Mouse (Mus musculus) heart, embryonic 12.5 days (tissue): ENCODE data around the gene Kctd3. TPM values are rescaled to one million over a fixed set of nuclear protein-coding genes. Genes with fewer than 3 reads are reported as not detected.

Source experiments
- ATAC-seq: fragments of 200-750 bp; cut with Nextera tagmentation; 2 replicates; pipeline ENCODE4 v1.8.0; 2017; ENCODE audit warnings: moderate TSS enrichment, moderate library complexity; ENCODE audit not compliant: insufficient number of reproducible peaks, low FRiP score
- H3K27ac ChIP-seq: fragments of 300-500 bp; sonication (generic); 2 replicates; pipeline ENCODE4 v1.5.1; 2016; ENCODE audit warnings: mild to moderate bottlenecking, moderate library complexity; ENCODE audit not compliant: poor library complexity, severe bottlenecking
- H3K27me3 ChIP-seq: fragments of 300-500 bp; sonication (generic); replicated peaks from 2 replicates; pipeline ENCODE4 v1.6.1; 2016; ENCODE audit warnings: mild to moderate bottlenecking, moderate library complexity
- H3K36me3 ChIP-seq: fragments of 300-500 bp; sonication (generic); 2 replicates; pipeline ENCODE4 v1.6.1; 2016; ENCODE audit warnings: mild to moderate bottlenecking, moderate library complexity
- H3K4me1 ChIP-seq: fragments of 300-500 bp; sonication (generic); replicated peaks from 2 replicates; pipeline ENCODE4 v1.6.1; 2016; ENCODE audit warnings: mild to moderate bottlenecking
- H3K4me2 ChIP-seq: fragments of 300-500 bp; sonication (generic); 2 replicates; pipeline ENCODE4 v1.6.1; 2016; ENCODE audit warnings: mild to moderate bottlenecking, moderate library complexity
- H3K4me3 ChIP-seq: fragments of 300-500 bp; sonication (generic); 2 replicates; pipeline ENCODE4 v1.5.1; 2016; ENCODE audit warnings: mild to moderate bottlenecking
- H3K9ac ChIP-seq: fragments of 300-500 bp; sonication (generic); 2 replicates; pipeline ENCODE4 v1.6.1; 2016; ENCODE audit warnings: mild to moderate bottlenecking, moderate library complexity
- H3K9me3 ChIP-seq: fragments of 300-500 bp; sonication (generic); replicated peaks from 2 replicates; pipeline ENCODE4 v1.6.1; 2016; ENCODE audit warnings: mild to moderate bottlenecking, moderate library complexity
- WGBS: fragments of 180-500 bp; shearing (Covaris S2); methylation state at CpG from one replicate; pipeline ENCODE4 v1.1.7; 2016; 5-methylcytosine and 5-hydroxymethylcytosine counted together
- polyA plus RNA-seq: library from polyadenylated mRNA; unstranded; fragments of >200 nt; fragmentation: Nextera tagmentation; extraction: Ambion mirVana; gene quantifications from 2 replicates; pipeline ENCODE4 v1.2.1, GENCODE M21; 2016

The Kctd3 gene
- polyA plus RNA-seq, 1 experiment from 2014 or later = 28.0 TPM

DNA sequence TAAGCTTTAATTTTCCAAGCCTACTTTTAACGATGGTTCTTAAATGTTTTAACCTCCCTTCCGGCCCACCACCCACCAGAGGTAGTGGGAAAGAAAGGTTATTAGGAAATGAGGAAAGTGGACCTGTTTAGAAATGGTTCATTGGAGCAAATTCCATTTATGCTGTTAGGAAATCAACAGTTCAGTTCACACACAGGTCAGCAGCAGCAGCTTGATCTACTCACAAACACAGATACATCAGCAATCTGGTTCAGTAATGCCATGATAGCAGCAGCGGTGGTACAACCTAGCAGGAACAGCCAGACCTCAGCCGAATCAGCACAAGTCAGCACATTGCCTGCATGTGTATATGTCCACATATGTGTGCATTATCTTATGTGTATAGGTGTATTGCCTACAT, 3.0 kb upstream of the Kctd3 start:
- no peak overlapping the region for H3K4me3 ChIP-seq
- no peaks in the 10 kb centered on the region for H3K9me3 ChIP-seq
- no peak overlapping the region for H3K27ac ChIP-seq
- H3K4me2 ChIP-seq = no peak overlapping the region
- peaks cover 32% of the 10 kb centered on the region for H3K4me1 ChIP-seq
- WGBS = 81% methylated on average over 4 of the region's 4 CpGs
- no peaks in the 10 kb centered on the region for H3K36me3 ChIP-seq
- ATAC-seq = no peak
- 0 out of 2 replicates have a peak, but pooled peaks cover 20% of the 10 kb centered on the region for H3K27me3 ChIP-seq
- H3K9ac ChIP-seq = no peak overlapping the region

DNA sequence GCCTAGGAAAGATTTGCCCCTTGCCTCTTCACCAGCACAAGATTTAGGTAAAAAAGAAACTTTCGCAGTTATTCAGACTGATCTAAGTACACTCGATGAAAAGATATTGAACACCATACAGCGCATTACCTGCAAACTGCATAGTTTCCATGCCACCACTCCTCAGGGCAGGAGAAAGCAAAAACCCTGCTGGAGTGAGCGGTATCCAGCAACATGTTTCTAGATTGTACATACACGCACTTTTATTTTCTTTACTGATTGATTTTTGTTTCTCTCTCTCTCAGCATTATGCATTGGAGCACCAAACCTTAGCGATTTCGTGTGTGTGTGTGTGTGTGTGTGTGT, 311 bp upstream of the Kctd3 start:
- ATAC-seq = peak; percentile 43
- Histone ChIP-seq H3K4me2 (peak overlapping the region; percentile 98), H3K36me3 (peaks cover 7% of the 10 kb centered on the region), H3K9me3 (no peaks in the 10 kb centered on the region), H3K27me3 (no peaks in the 10 kb centered on the region), H3K4me3 (peak overlapping the region; percentile 96), H3K4me1 (peaks cover 34% of the 10 kb centered on the region), H3K27ac (no peak overlapping the region), H3K9ac (no peak overlapping the region)
- 42% methylated on average over 7 of the region's 7 CpGs for WGBS

DNA sequence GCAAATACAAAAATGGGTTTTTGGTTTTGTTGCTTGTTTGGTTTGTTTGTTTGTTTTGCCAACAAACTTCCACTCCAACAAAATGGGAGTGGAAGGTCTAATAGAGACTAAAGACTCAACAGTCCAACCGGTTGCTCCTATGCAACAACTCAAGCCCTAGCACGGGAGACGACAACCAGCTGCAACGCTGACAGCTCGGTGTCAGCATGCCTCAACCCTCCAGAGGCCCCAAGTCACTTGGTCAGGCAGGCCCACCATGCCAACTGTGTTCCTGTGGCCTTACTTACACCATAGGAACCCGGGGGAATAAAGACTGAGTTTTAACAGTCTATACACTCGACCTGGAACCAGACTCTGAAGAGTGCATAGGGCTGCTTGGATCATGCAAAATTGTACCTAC, 815 bp downstream of the Kctd3 start:
- H3K9ac ChIP-seq = peak overlapping the region; percentile 93
- 1% methylated on average over 7 of the region's 7 CpGs for WGBS
- H3K27ac ChIP-seq = no peak overlapping the region
- peak overlapping the region; percentile 98 for H3K4me2 ChIP-seq
- no peaks in the 10 kb centered on the region for H3K9me3 ChIP-seq
- H3K4me3 ChIP-seq = peak overlapping the region; percentile 96
- peaks cover 7% of the 10 kb centered on the region for H3K36me3 ChIP-seq
- H3K4me1 ChIP-seq = peaks cover 30% of the 10 kb centered on the region
- H3K27me3 ChIP-seq = no peaks in the 10 kb centered on the region
- no peak for ATAC-seq

DNA sequence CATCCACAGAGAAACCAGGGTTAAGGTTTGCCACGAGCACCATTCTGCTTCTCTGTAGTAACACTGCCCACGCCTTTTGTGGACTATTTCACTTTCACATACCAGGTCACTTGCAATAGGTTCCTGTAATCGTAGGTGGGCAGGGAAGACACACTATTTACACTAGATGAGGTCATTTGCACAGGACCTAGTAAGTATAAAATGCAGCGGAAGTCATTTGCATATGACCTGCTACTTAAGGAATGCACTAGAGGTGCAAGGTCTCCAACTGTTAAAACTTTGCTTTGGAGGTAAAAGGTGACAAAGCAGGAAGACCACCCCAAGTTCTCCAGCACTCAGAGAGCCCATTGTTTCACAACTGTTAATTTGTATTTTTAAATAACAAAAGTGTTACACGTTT, 1.4 kb downstream of the Kctd3 start:
- H3K9me3 ChIP-seq = no peaks in the 10 kb centered on the region
- H3K27me3 ChIP-seq = no peaks in the 10 kb centered on the region
- no peak overlapping the region for H3K9ac ChIP-seq
- ATAC-seq = no peak
- H3K4me1 ChIP-seq = peaks cover 30% of the 10 kb centered on the region
- H3K36me3 ChIP-seq = peaks cover 7% of the 10 kb centered on the region
- 60% methylated on average over 5 of the region's 5 CpGs for whole genome bisulfite sequencing
- H3K27ac ChIP-seq = no peak overlapping the region
- no peak overlapping the region for H3K4me3 ChIP-seq
- H3K4me2 ChIP-seq = peak overlapping the region; percentile 98

DNA sequence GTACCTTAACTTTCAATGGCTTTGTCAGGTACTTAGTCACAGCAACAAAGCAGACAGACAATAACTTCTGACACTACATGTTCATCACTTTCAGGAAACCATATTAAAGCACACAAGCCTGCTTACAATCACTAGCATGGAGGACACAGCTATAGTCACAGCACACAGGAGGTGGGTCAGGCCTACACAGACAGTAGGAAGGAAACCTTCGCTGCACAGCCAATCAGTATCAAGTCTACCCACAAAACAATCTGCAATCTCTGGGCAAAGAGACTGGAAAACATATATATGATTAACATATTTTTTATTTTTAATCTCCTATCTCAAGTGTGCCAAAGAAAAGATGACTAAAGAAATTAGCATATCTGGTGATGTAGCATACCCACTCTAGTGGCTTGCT, 2.9 kb downstream of the Kctd3 start:
- Histone ChIP-seq H3K36me3 (peaks cover 17% of the 10 kb centered on the region), H3K9ac (no peak overlapping the region), H3K4me2 (no peak overlapping the region), H3K4me1 (peaks cover 30% of the 10 kb centered on the region), H3K4me3 (no peak overlapping the region), H3K27ac (no peak overlapping the region), H3K27me3 (no peaks in the 10 kb centered on the region), H3K9me3 (no peaks in the 10 kb centered on the region)
- ATAC-seq = no peak
- WGBS = 98% methylated on average over 1 of the region's 1 CpGs

DNA sequence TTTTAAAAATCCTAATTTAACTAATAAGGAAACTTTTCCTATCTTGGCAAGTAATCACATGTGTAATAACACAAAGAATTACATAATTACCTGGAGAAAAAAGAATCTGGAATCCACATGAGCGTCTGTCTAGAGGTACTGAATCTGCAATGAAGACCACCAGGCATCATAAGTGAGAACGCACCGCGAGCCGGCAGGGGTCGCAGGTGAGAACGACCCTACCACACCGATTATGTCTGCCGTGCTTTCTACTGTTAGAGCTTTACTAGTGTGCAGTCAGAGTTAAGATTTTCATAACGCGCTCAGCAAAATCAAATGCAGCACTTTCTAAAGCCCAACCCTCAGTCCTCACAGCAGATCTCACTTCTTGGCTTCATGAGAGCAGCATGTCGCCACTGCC, 5.8 kb downstream of the Kctd3 start:
- Histone ChIP-seq H3K4me3 (no peak overlapping the region), H3K27ac (no peak overlapping the region), H3K9ac (no peak overlapping the region), H3K4me1 (peaks cover 27% of the 10 kb centered on the region), H3K36me3 (peaks cover 40% of the 10 kb centered on the region), H3K9me3 (no peaks in the 10 kb centered on the region), H3K4me2 (no peak overlapping the region), H3K27me3 (no peaks in the 10 kb centered on the region)
- ATAC-seq = no peak
- WGBS = 88% methylated on average over 12 of the region's 12 CpGs

DNA sequence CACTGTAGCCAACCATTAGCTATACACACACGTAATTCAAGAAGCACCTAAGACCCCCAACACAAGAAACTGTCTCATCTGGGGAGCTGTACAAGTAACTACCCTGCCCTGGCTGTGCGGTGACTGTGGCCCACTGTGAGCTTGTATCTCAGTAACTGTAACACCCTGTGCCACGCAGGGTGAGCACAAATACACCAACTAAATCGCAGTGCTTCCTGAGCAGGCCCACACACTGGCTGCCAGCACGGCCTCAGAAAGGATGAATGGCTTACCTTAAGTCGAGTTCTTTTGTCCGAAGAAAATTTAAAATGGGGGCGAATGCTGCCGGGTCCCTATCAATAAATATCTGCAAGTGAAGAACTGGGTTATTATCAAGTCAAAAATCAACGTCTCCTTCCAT, 7.7 kb downstream of the Kctd3 start:
- H3K27me3 ChIP-seq = no peaks in the 10 kb centered on the region
- no peak overlapping the region for H3K4me2 ChIP-seq
- H3K4me3 ChIP-seq = no peak overlapping the region
- no peak overlapping the region for H3K27ac ChIP-seq
- H3K36me3 ChIP-seq = peaks cover 55% of the 10 kb centered on the region
- whole genome bisulfite sequencing = 89% methylated on average over 10 of the region's 10 CpGs
- no peak overlapping the region for H3K9ac ChIP-seq
- H3K9me3 ChIP-seq = no peaks in the 10 kb centered on the region
- ATAC-seq = no peak
- peaks cover 11% of the 10 kb centered on the region; the same call in 1 of the 2 replicates for H3K4me1 ChIP-seq

DNA sequence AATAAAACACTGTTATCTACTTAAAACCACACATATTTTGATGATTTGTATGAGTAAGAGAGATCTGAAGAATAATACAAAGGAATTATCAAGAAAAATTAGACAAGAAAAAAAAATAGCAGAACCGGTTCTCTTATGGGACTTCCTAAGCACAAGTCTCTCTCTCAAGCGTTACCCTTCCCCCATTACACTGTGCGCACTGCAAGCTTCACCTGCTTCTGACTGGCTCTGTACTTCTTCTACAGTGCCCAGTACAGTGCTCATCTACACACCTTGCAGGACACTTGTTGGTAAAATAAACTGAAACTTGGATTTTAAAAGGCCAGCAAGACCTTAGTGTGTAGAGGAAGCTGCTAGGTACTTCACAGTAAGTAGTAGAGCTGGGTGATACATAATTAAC, 9.7 kb downstream of the Kctd3 start:
- Histone ChIP-seq H3K4me3 (no peak overlapping the region), H3K9ac (no peak overlapping the region)

DNA sequence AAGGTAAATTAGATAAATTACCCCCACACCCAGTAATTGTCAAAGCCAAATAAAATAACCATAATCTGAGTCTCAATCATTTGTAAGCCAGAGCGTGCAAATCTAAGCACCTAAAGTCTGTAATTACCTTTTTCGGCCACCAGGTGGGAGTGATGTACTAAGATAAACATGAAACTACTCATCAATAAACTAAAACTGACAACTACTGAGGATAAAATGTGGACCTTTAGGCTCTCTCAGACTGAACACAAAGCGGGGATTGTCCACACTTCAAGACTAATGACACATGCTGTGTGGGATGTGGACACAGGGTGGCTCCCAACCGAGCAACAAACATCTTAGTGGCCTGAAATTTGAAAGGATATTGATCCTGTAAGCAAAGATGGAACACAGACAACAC, 14.4 kb downstream of the Kctd3 start:
- no peak overlapping the region for H3K4me3 ChIP-seq
- no peaks in the 10 kb centered on the region for H3K9me3 ChIP-seq
- peaks cover 72% of the 10 kb centered on the region for H3K36me3 ChIP-seq
- H3K4me2 ChIP-seq = no peak overlapping the region
- no peak overlapping the region for H3K9ac ChIP-seq
- ATAC-seq = no peak
- no peaks in the 10 kb centered on the region for H3K27me3 ChIP-seq
- H3K27ac ChIP-seq = no peak overlapping the region
- WGBS = 54% methylated on average over 4 of the region's 4 CpGs
- 0 out of 2 replicates have a peak, but pooled peaks cover 5% of the 10 kb centered on the region for H3K4me1 ChIP-seq

More for the DNA sequence above, 9.7 kb downstream of the Kctd3 start:
- Histone ChIP-seq H3K27ac (no peak overlapping the region), H3K4me2 (no peak overlapping the region), H3K9me3 (no peaks in the 10 kb centered on the region), H3K4me1 (peaks cover 7% of the 10 kb centered on the region; the same call in 1 of the 2 replicates), H3K36me3 (peaks cover 63% of the 10 kb centered on the region), H3K27me3 (no peaks in the 10 kb centered on the region)
- 95% methylated on average over 3 of the region's 3 CpGs for WGBS
- ATAC-seq = no peak

DNA sequence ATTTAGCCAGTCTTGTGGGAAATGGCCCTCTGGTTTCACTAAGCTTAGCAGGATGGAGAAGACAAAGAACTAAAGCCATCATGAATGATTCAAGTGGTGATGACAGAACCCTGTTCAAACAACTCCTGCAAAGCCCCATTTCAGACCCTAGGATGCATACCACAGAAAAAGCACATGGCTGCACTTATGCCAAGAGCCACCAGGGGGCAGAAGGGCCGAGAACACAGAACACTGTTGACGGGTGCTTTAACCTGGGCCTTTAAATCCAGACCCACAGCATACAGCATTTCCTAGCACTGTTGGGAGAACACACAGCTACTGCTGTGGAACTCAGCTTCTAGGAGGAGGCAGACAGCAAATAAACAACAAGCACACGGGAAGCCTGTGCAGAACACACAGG, 27.6 kb downstream of the Kctd3 start:
- Histone ChIP-seq H3K4me3 (no peak overlapping the region), H3K4me2 (no peak overlapping the region), H3K9me3 (no peaks in the 10 kb centered on the region), H3K27me3 (no peaks in the 10 kb centered on the region), H3K4me1 (no peaks in the 10 kb centered on the region), H3K27ac (no peak overlapping the region), H3K36me3 (peaks cover 75% of the 10 kb centered on the region), H3K9ac (no peak overlapping the region)
- WGBS = 22% methylated on average over 3 of the region's 3 CpGs
- peak; percentile 59; the same call in 1 of the 2 replicates for ATAC-seq

DNA sequence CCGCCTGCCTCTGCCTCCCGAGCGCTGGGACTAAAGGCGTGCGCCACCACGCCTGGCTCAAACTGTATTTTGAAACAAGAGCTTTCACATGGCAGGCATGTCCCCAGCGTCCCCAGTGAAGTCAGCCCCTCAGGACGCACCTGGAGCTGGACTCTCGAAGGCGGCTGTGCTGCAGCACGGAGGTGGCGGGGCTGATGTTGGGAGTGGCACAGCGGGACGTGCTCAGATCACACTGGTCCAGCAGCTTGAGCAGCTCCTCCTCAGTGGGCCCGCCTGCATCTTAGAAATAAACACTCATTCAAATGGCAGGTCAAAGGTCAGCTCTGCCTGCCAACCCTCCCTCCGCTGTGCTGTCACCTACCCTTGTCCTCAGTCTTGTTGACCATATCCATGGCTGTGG, 33.7 kb downstream of the Kctd3 start:
- H3K27ac ChIP-seq = no peak overlapping the region; the same call in 1 of the 2 replicates
- no peak overlapping the region for H3K4me2 ChIP-seq
- no peaks in the 10 kb centered on the region for H3K4me1 ChIP-seq
- peaks cover 79% of the 10 kb centered on the region for H3K36me3 ChIP-seq
- ATAC-seq = peak; percentile 79
- no peak overlapping the region for H3K9ac ChIP-seq
- no peak overlapping the region for H3K4me3 ChIP-seq
- no peaks in the 10 kb centered on the region for H3K27me3 ChIP-seq
- WGBS = 89% methylated on average over 16 of the region's 16 CpGs
- H3K9me3 ChIP-seq = no peaks in the 10 kb centered on the region

DNA sequence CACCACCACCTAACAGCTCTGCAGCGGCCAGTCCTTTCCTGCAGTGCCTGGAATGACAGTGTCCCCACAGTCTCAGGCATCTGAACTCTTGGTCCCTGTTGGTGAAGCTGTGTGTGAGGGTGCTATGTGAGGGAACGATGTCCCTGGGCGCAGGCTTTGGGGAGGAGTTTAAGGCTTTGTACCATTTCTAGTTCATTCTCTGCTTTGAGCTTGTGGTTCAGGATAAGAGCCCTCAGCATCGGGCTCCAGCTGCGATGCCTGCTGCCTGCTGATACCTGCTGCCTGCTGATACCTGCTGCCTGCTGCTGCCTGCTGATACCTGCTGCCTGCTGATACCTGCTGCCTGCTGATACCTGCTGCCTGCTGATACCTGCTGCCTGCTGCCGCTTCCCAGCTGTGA, 34.6 kb downstream of the Kctd3 start:
- whole genome bisulfite sequencing = 85% methylated on average over 6 of the region's 6 CpGs
- Histone ChIP-seq H3K27me3 (no peaks in the 10 kb centered on the region), H3K9me3 (no peaks in the 10 kb centered on the region), H3K36me3 (peaks cover 80% of the 10 kb centered on the region), H3K4me3 (no peak overlapping the region), H3K9ac (no peak overlapping the region), H3K27ac (no peak overlapping the region), H3K4me1 (no peaks in the 10 kb centered on the region), H3K4me2 (no peak overlapping the region)
- peak; percentile 90 for ATAC-seq
